Mouse (Mus musculus): ENCODE measurements at regions not wholly inside any gene's neighbourhood (a gene's known extent, or its start where the extent isn't known, plus 50 kb on each side); places are given as distances from the start of the nearest gene placed in this dataset.

DNA sequence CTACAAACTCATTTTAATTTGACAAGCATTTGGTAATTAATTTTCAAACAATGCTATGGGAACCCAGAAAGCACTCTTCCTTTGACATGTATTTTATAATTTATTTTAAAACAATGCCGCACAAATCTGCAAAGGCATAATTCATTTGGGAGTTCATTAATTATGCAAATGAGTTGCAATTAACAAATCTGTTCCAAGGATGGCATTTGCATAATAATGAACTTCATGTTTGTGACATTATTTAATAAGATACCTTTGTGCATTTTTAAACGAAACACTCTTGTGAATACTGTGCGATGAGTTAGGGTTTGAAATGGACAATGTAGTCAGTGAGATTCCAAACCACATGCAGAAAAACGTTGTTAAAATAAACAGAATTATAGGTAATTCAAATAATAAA is 80.9 kb upstream of the Itga4 start:
- TF ChIP-seq CTCF (IDR thresholded peaks at IDR 0.05) (no peak), POLR2A (IDR thresholded peaks at IDR 0.05; ENCODE audit: insufficient read depth, low read depth, low read length) (no peak), EP300 (IDR thresholded peaks at IDR 0.05; ENCODE audit: insufficient read depth, low read depth, low read length) (no peak)

Measured in heart, adult 2 months (tissue).